ENCODE assay signal across 8 mouse cellular contexts in genomic region chr3:138645320-138645719, GRCm38 (mm10).
DNase-seq lines count a peak whose midpoint lies in the region; ATAC-seq lines count a peak whose summit lies in the region.

No protein-coding gene starts in this region.

- peak; percentile 24; the same call in 1 of the 2 replicates for ATAC-seq in embryonic facial prominence, embryonic 14.5 days (ENCODE audit: low read depth)
- no peak; the same call in 1 of the 2 replicates for ATAC-seq in heart, embryonic 12.5 days (ENCODE audit: insufficient number of reproducible peaks, low FRiP score)
- no peak for ATAC-seq in intestine, embryonic 15.5 days

- no peaks in the 10 kb centered on the region for H3K27me3 ChIP-seq in embryonic facial prominence, embryonic 14.5 days (replicated peaks; ENCODE audit: control insufficient read depth, insufficient read depth, low read length)
- H3K27me3 ChIP-seq in heart, embryonic 12.5 days (replicated peaks): no peaks in the 10 kb centered on the region
- no peaks in the 10 kb centered on the region for H3K27me3 ChIP-seq in intestine, embryonic 15.5 days (replicated peaks)

- peaks cover 10% of the 10 kb centered on the region for H3K9me3 ChIP-seq in embryonic facial prominence, embryonic 14.5 days (ENCODE audit: control insufficient read depth, low read length)
- peaks cover 3% of the 10 kb centered on the region; the same call in 1 of the 2 replicates for H3K9me3 ChIP-seq in heart, embryonic 12.5 days (replicated peaks)
- H3K9me3 ChIP-seq in intestine, embryonic 15.5 days: no peaks in the 10 kb centered on the region

- DNase-seq in 3T3-L1 (ENCODE audit: low read depth, low spot score): peak; percentile 62
- DNase-seq in adrenal gland, adult 18-20 months (ENCODE audit: low spot score in 2 of 2): peak; percentile 28 to 39
- peak; percentile 89 for DNase-seq in embryonic facial prominence, embryonic 14.5 days (ENCODE audit: low spot score)
- DNase-seq in layer of hippocampus, adult 9-10 months (ENCODE audit: low spot score): peak; percentile 45
- peak; percentile 7 for DNase-seq in lung, postnatal 25 days (ENCODE audit: low spot score)
- DNase-seq in right cerebral cortex, postnatal 14 days: peak; percentile 34

- H3K27ac ChIP-seq in embryonic facial prominence, embryonic 14.5 days (replicated peaks; ENCODE audit: low read depth, low read length): peak overlapping the region; percentile 59
- H3K27ac ChIP-seq in heart, embryonic 12.5 days (ENCODE audit: poor library complexity, severe bottlenecking): no peak overlapping the region; the same call in 1 of the 2 replicates
- H3K27ac ChIP-seq in intestine, embryonic 15.5 days: no peak overlapping the region

- H3K4me2 ChIP-seq in embryonic facial prominence, embryonic 14.5 days (ENCODE audit: low read depth, low read length): peak overlapping the region; percentile 48
- peak overlapping the region; percentile 82 for H3K4me2 ChIP-seq in heart, embryonic 12.5 days
- H3K4me2 ChIP-seq in intestine, embryonic 15.5 days (replicated peaks): no peak overlapping the region

- H3K36me3 ChIP-seq in embryonic facial prominence, embryonic 14.5 days (ENCODE audit: control insufficient read depth, insufficient read depth, low read length): no peaks in the 10 kb centered on the region
- H3K36me3 ChIP-seq in heart, embryonic 12.5 days: no peaks in the 10 kb centered on the region
- H3K36me3 ChIP-seq in intestine, embryonic 15.5 days: no peaks in the 10 kb centered on the region

- 14% methylated on average over 3 of the region's 3 CpGs for WGBS in embryonic facial prominence, embryonic 14.5 days
- 23% methylated on average over 3 of the region's 3 CpGs for WGBS in heart, embryonic 12.5 days
- WGBS in intestine, embryonic 15.5 days: 26% methylated on average over 3 of the region's 3 CpGs

- H3K4me1 ChIP-seq in embryonic facial prominence, embryonic 14.5 days (ENCODE audit: control insufficient read depth, insufficient read depth, low read length): peaks cover 7% of the 10 kb centered on the region; the same call in 1 of the 2 replicates
- H3K4me1 ChIP-seq in heart, embryonic 12.5 days (replicated peaks): peaks cover 13% of the 10 kb centered on the region
- peaks cover 9% of the 10 kb centered on the region; the same call in 1 of the 2 replicates for H3K4me1 ChIP-seq in intestine, embryonic 15.5 days (replicated peaks)

- H3K9ac ChIP-seq in embryonic facial prominence, embryonic 14.5 days (ENCODE audit: low read depth, low read length): no peak overlapping the region
- H3K9ac ChIP-seq in heart, embryonic 12.5 days: no peak overlapping the region
- no peak overlapping the region for H3K9ac ChIP-seq in intestine, embryonic 15.5 days

- H3K4me3 ChIP-seq in embryonic facial prominence, embryonic 14.5 days (ENCODE audit: low read depth, low read length): no peak overlapping the region
- no peak overlapping the region for H3K4me3 ChIP-seq in heart, embryonic 12.5 days
- no peak overlapping the region for H3K4me3 ChIP-seq in intestine, embryonic 15.5 days (replicated peaks)

Comparison
In these comparisons a context has a peak if more than half of its experiments do, and no peak if none do; other contexts are left out.
1. DNase-seq: peak in every context shown above with its lines; median percentile 89 in embryonic facial prominence, embryonic 14.5 days; 62 in 3T3-L1; 45 in layer of hippocampus, adult 9-10 months; 34 in right cerebral cortex, postnatal 14 days; 34 in adrenal gland, adult 18-20 months; 7 in lung, postnatal 25 days.